Mouse (Mus musculus): ENCODE results near the gene Gm21887.
"Not testable (repeated sequence)": the region's sequence is repeated elsewhere in the genome, so short reads cannot be mapped to it uniquely, and the experiment has no call there.

DNA sequence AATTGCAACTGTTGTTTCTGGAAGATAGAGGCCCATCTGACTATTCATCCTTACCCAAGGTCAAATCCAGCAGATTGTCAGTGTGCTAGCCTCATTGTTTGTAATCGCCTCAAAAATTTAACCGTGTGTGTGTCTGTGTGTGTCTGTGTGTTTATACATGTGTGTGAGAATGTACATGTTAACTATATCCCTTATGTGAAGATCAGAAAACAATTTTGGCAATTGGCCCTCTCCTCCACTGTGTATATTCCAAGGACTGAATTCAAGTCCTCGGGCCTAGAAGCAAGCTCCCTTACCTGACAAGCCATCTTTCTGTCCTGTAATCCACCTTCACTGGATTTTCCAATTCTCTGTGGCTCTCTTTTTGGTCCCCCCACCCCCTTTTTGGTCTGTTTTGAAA is 35.7 kb upstream of the Gm21887 start:
- not testable (repeated sequence) for TF ChIP-seq POLR2A (IDR thresholded peaks at IDR 0.05; ENCODE audit: borderline replicate concordance, control insufficient read depth, low read depth, low read length); CTCF (IDR thresholded peaks at IDR 0.05; ENCODE audit: control insufficient read depth, insufficient read depth, low read length)
